10 mouse cellular contexts compared by ENCODE assay signal in genomic region chr2:124719820-124720478, GRCm38 (mm10).
DNase-seq lines count a peak whose midpoint lies in the region; ATAC-seq lines count a peak whose summit lies in the region.
"Had no signal": no experiment of that assay in that cellular context is flagged by ENCODE, and none has a peak within 500 bp of the region (broad histone marks: within the 10 kb centered on the region; RNA-seq: fewer than 3 reads in every experiment).

No protein-coding gene starts in this region.

- no peaks in the 10 kb centered on the region for H3K9me3 ChIP-seq in embryonic facial prominence, embryonic 11.5 days (replicated peaks; ENCODE audit: control insufficient read depth, low read length)
- no peaks in the 10 kb centered on the region for H3K9me3 ChIP-seq in embryonic facial prominence, embryonic 10.5 days
- no peaks in the 10 kb centered on the region for H3K9me3 ChIP-seq in intestine, embryonic 15.5 days
- H3K9me3 ChIP-seq: embryonic facial prominence, embryonic 13.5 days had no signal

- ATAC-seq in embryonic facial prominence, embryonic 11.5 days (replicated peaks; ENCODE audit: insufficient number of reproducible peaks, low FRiP score, low TSS enrichment, low read depth) = 0 out of 2 replicates have a peak, but pooled peaks have one; percentile 34
- peak; percentile 63 for ATAC-seq in intestine, embryonic 15.5 days
- ATAC-seq in erythroid progenitor cell, adult 5-6 weeks (replicated peaks; ENCODE audit: low FRiP score, poor library complexity, severe bottlenecking) = no peak

- H3K27ac ChIP-seq in embryonic facial prominence, embryonic 11.5 days (replicated peaks; ENCODE audit: low read depth, low read length) = no peak overlapping the region
- no peak overlapping the region for H3K27ac ChIP-seq in embryonic facial prominence, embryonic 10.5 days (replicated peaks)
- no peak overlapping the region for H3K27ac ChIP-seq in intestine, embryonic 15.5 days
- H3K27ac ChIP-seq: embryonic facial prominence, embryonic 13.5 days had no signal

- no peaks in the 10 kb centered on the region for H3K27me3 ChIP-seq in embryonic facial prominence, embryonic 11.5 days (ENCODE audit: control insufficient read depth, insufficient read depth, low read length)
- H3K27me3 ChIP-seq in embryonic facial prominence, embryonic 10.5 days (replicated peaks; ENCODE audit: low read depth, poor library complexity, severe bottlenecking) = no peaks in the 10 kb centered on the region
- no peaks in the 10 kb centered on the region for H3K27me3 ChIP-seq in intestine, embryonic 15.5 days (replicated peaks)
- H3K27me3 ChIP-seq: embryonic facial prominence, embryonic 13.5 days had no signal

- no peak overlapping the region for H3K4me2 ChIP-seq in embryonic facial prominence, embryonic 11.5 days (ENCODE audit: low read depth, low read length)
- H3K4me2 ChIP-seq in intestine, embryonic 15.5 days (replicated peaks) = no peak overlapping the region
- H3K4me2 ChIP-seq: embryonic facial prominence, embryonic 13.5 days had no signal

- WGBS in embryonic facial prominence, embryonic 11.5 days = 77% methylated on average over 14 of the region's 14 CpGs
- 77% methylated on average over 14 of the region's 14 CpGs for WGBS in embryonic facial prominence, embryonic 10.5 days
- 45% methylated on average over 14 of the region's 14 CpGs for WGBS in intestine, embryonic 15.5 days

- H3K36me3 ChIP-seq in embryonic facial prominence, embryonic 11.5 days (replicated peaks; ENCODE audit: control insufficient read depth, insufficient read depth, low read depth, low read length) = no peaks in the 10 kb centered on the region
- H3K36me3 ChIP-seq in embryonic facial prominence, embryonic 10.5 days (replicated peaks) = no peaks in the 10 kb centered on the region
- no peaks in the 10 kb centered on the region for H3K36me3 ChIP-seq in intestine, embryonic 15.5 days
- H3K36me3 ChIP-seq: embryonic facial prominence, embryonic 13.5 days had no signal

- H3K4me3 ChIP-seq in embryonic facial prominence, embryonic 11.5 days (ENCODE audit: low read depth, low read length) = no peak overlapping the region
- no peak overlapping the region for H3K4me3 ChIP-seq in embryonic facial prominence, embryonic 10.5 days
- no peak overlapping the region for H3K4me3 ChIP-seq in intestine, embryonic 15.5 days (replicated peaks)
- H3K4me3 ChIP-seq: embryonic facial prominence, embryonic 13.5 days; myocyte had no signal

- no peak for DNase-seq in embryonic facial prominence, embryonic 11.5 days (ENCODE audit: low spot score)
- DNase-seq in embryonic facial prominence, embryonic 10.5 days (ENCODE audit: low spot score) = no peak
- DNase-seq in CD4-positive helper T cell, adult 2 months (ENCODE audit: low read depth, low spot score) = peak; percentile 51
- peak; percentile 33 for DNase-seq in lung, postnatal 25 days (ENCODE audit: low spot score)
- no peak for DNase-seq in ovary, adult 18-20 months (ENCODE audit: low spot score)
- DNase-seq in urinary bladder, adult 2 months (ENCODE audit: low spot score) = no peak

- H3K9ac ChIP-seq in embryonic facial prominence, embryonic 11.5 days (replicated peaks; ENCODE audit: low read length) = no peak overlapping the region
- H3K9ac ChIP-seq in intestine, embryonic 15.5 days = no peak overlapping the region
- H3K9ac ChIP-seq: embryonic facial prominence, embryonic 13.5 days had no signal

- H3K4me1 ChIP-seq in embryonic facial prominence, embryonic 11.5 days (ENCODE audit: control insufficient read depth, insufficient read depth, low read length) = no peaks in the 10 kb centered on the region
- H3K4me1 ChIP-seq in embryonic facial prominence, embryonic 10.5 days = peaks cover 4% of the 10 kb centered on the region; the same call in 1 of the 2 replicates
- H3K4me1 ChIP-seq in intestine, embryonic 15.5 days (replicated peaks) = 0 out of 2 replicates have a peak, but pooled peaks cover 4% of the 10 kb centered on the region
- H3K4me1 ChIP-seq: embryonic facial prominence, embryonic 13.5 days had no signal

Comparison
In these comparisons a context has a peak if more than half of its experiments do, and no peak if none do; other contexts are left out.
1. DNase-seq: peak in CD4-positive helper T cell, adult 2 months (single experiment) and lung, postnatal 25 days (single experiment); none in embryonic facial prominence, embryonic 11.5 days (single experiment), embryonic facial prominence, embryonic 10.5 days (single experiment), ovary, adult 18-20 months (single experiment) and urinary bladder, adult 2 months (single experiment).